Mouse (Mus musculus): Measurements from ENCODE around the gene Rarg.
"Not testable (repeated sequence)": the region's sequence is repeated elsewhere in the genome, so short reads cannot be mapped to it uniquely, and the experiment has no call there.

The Rarg gene

DNA sequence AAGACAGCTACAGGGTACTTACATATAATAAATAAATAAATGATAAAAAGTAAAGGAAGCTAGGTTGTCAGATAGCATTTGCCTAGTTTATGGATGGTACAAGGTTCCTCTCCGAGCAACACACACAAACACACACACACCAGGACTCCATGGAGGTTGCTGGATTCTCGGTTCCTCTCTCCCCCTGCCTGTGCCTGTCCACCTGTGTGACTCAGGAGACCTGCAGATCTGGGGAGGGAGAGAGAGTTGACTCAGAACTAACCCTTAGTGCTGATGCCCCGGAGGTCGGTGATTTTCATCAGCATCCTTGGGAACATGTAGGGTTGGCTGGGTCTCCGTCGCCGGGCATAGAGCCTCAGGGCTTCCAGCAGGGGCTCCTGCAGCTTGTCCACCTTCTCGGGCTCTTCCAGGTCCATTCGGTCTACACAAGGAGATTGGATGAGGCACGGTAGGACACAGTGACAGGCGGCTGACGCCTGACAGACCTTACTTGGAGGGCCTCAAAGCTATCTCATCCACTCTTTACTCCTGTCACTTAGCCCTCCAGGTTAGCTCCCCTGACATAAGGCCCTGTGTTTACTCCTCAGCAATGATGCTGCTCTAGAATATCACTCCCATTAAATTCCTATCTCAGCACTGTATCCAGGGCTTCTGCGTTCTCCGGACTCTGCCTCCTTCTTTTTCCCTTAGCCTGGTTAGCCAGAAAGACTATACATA, 18.6 kb downstream of the Rarg start:
- DNase-seq (ENCODE audit: low read depth, low spot score) = no peak

DNA sequence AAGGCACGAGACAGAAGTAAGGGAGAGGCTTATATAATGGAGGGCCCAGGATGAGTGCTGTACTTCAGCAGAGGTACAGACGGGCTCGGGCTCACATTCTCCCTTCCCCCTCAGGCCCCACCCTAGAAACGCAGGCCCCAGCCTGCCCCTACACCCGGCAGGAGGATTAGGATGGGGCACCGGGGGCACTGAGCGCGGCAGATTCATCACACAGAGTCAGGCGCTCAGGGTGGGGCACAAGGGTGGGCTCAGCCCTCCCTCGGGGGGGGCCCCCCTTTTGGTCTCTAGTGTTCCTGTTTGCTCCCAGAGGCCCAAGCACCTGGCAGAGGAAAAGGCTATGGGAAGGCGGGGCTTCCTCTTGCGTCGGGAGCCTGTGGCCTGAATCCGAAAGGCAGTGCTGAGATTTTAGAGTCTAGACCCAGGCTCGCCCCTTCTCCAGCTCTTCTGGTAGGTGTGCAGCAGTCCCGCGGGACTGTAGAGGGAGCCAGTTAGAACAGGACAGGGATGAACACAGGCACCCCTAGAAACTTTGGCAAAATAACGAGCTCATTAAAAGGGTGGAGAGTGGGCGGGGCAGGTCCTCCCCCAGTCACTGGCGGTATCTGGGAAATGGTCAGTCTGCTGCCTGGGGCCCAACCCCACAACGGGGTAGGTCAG, 21.8 kb downstream of the Rarg start:
- no peak for DNase-seq (ENCODE audit: low read depth, low spot score)

DNA sequence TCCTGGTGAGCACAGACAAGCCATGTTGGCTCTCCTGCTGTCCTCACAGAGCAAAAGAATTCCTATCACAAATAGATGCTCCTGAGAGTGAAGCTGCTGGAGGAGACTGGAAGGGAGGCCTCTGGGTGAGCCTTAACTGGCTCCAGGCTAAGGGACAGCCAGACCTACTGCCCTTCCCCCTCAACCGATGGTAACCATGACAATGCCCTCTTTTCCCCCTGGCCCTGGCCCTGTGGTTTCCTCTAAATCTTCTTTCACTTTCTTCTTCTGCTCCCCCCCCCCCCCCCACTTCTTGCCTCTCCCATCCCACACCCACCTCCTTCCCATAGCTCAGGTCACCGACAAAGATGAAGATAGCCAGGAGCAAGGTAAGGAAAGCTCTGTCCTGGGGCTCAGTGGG, 23.4 kb downstream of the Rarg start:
- DNase-seq (ENCODE audit: low read depth, low spot score) = no peak

DNA sequence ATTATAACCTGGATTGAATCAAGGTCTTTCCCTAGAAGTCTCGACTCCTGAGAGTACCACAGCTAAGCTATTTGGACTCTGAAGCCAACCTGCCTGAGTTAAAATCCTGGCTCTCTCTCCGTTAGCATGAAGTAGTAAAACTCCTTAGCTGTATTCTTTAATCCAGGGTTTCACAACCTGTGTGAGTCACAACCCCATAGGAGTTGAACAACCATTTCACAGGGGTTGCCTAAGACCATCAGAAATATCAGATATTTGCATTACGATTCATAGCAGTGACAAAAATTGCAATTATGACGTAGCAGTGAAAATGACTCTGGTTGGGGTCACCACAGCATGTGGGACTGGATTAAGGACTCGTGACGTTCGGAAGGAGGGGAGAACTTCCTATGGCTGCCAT, 24.6 kb downstream of the Rarg start:
- DNase-seq (ENCODE audit: low read depth, low spot score) = no peak

DNA sequence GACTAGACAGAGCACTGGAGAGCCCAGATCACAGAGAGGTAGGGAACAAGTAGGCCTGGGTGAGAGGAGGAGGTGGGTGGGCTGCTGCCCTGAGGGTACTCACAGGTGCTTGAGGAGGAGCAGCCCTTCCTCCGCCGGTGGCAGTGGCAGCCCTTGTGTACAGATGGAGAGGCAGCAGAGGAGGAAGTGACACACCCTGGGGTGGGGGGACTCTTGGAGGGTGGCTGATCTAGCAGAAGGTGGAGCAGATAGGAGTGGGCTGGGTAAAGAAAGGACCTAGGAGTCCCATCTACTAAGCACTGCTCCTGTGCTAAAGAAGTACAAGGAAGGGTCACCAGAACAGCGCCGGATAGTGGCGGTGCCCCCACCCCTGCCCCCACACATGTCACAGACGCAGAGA, 25.6 kb downstream of the Rarg start, which contains the start of gene Itgb7:
Itgb7 (minus strand) TSS at position 197 of the 400 bp plus-strand sequence.
- no peak for DNase-seq (ENCODE audit: low read depth, low spot score)

DNA sequence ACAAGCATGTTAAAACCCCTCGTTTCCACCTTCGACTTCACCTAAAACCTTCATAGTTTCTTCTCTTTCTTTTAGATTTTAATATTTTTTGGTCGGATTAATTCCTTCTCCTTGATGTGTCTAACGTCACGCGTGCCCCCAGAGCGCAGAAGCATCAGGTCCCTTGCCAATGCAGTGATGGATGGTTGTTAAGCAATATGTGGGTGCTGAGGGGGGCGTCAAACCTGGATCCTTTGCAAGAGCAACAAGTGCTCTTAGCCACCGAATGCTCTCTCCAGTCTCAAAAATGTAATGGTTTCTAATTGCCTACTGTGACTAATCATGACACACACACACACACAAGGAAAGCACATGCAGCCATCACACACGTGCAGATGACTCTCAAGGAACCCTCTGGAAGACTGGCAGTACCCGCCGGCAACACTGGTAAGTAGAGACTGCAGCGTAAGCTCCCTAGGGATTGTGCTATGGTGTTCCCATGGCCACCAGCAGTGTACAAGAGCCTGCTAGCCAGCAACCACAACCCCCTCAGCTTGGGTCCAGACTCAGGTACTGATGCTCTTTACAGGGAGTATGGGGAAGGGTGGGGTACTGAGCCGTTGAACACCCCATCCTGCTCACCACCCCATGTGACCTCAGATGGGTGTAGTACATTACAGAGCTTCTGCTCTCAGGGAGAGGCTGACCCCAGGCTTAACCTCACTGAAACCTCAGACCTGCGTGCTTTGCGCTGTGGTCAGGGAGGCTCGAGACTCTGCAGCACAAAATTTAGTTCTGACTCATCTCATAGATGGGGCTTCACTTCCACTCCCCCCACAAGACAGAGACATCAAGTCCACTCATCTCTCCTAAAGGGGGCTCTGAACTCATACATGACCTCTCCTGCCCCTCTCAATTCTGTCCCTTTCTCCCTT, 26.7 kb downstream of the Rarg start:
- no peak for DNase-seq (ENCODE audit: low read depth, low spot score)

DNA sequence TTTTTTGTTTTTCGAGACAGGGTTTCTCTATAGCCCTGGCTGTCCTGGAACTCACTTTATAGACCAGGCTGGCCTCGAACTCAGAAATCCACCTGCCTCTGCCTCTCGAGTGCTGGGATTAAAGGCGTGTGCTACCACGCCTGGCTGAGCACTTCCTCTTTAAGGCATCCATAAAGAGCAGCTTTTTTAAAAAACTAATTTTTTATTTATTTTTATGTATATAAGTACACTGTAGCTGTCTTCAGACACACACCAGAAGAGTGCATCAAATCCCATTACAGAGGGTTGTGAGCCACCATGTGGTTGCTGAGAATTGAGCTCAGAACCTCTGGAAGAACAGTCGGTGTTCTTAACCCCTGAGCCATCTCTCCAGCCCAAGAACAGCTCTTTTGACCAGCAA, 31.7 kb downstream of the Rarg start:
- not testable (repeated sequence) for DNase-seq (ENCODE audit: low read depth, low spot score)

DNA sequence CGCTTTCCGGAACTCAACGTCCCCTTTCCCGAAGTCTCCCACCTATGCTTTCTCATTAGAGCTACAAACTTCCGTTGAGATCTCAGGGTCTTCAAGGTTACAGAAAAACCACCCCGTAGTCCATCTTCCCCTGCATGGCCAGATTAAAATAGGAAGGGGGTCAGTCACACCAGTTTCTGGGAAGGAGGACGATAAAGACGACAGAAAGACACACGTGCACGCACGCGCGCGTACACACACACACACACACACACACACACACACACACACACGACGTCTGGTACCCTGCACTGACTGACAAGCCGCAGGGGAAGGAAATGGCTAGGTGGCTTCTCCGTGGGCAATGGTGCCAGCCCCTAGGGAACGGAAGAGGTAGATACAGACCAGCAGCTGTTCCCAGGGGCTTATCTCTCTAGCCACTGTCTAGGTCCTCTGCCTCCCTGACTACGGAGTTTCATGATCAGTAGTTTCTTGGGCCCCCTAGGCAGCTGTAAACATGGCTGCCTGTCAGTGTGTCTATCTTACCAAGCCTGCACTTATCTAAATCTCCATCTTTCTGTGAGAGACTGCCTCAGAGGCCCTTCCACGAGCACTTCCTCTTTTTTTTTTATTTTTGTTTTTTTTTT, 32.2 kb downstream of the Rarg start:
- DNase-seq (ENCODE audit: low read depth, low spot score) = no peak

DNA sequence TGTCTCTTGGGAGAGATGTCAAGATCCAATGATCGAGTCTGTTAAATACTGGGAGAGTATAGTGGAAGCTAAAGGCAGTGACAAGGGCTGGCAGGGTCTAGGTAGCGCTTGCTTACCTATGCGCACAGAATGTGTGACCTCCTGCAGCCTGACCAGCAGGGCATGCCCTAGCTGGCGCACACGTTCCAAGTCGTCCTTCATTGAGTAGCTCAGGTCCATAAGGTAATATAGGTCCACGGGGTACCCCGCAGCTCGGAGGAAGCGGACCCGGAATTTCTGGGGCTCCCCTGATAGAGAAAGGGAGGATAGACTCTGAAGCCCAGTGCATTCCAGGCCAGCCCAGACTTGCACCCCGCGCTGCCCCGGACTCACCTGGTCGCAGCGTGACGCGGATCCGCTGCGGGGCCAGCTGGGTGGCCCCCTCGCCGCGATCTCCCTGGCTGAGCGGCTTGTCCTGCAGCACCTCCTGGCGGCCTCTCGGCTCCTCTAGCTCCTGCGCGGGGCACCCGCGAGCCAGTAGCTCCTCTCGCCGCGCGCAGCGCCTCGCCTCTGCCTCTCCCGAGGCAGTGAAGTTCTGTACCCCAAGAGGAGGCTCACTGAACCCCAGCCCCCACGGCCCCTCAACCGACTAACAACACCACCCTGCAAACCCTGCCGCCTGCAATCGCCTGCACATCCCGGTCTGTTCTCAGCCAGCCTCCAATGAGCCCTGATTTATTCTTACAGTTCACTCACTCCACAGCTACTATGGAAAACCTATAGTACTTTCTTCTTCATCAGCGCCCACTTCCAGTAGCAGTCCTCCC, 32.9 kb downstream of the Rarg start:
- no peak for DNase-seq (ENCODE audit: low read depth, low spot score)

DNA sequence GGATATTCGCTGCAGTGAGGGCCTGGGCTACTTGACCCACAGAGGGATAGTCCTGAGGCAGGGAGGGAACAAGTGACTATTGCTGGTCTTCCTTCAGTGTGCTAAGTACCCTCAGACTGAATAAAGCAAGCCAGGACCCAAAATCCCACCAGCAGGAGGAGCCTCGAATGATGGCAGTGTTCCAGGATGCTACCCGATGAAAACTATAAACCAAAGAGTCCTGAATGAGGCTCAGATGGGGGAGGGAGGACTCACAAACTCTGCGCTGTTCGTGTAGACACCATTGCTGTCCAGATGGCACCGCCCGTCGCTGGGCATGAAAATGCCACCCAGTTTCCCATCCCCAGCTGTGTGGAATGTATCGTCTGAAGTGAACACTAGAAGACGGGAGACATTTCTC, 34.9 kb downstream of the Rarg start:
- no peak for DNase-seq (ENCODE audit: low read depth, low spot score)

DNA sequence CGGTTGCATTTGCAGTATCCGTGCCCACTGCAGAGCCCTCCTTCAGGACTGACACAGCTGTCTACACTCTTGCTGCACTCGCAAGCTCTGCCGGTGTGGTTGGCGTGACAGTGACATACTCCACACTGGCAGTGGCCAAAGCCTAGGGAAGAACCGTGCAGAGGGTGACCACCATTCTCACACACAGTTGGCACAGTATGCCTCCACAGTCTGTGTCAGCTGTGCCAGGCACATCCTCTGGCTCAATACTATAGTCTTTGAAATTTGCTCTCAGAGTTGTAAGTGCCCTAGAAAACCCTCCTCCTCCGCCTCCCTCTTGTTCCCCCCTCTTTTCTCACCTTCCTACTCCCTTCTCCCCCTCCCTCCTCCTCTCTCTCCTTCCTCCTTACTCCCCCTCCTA, 40.0 kb downstream of the Rarg start:
- DNase-seq (ENCODE audit: low read depth, low spot score) = no peak

DNA sequence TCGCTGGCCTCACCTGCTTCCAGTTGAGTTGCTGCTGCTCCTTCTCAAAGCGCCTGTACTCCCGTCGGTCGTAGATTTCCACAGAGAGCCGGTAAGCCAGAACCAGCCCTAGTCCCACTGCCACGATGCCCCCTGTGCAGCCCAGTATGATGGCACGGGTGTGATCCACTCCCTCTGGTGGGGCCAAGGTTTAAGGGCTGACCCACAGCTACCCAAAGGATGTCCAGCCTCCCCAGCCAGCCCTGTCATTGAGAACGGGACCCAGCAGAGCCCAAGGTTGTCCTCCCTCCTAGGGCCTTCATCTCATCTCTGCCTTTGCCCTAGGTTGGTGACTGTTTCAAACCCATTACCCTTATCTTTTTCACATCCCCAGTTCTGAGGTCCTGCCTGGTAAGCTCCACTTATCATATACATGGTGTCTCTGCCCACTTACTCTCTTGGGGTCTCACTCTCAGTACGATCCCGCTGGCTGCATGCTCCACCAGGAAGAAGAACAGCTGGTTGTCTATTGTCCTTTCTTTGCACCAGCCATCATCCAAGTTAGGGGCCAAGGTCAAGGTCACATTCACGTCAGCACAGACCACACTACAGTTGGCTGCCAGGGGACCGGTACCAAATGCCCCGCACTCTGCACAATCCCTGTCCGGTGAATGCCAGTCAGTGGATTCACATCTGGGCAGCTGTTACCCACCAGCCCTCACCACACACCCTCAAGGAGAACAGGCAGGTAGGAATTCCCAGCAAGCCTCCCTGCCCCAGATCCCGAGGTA, 40.7 kb downstream of the Rarg start:
- no peak for DNase-seq (ENCODE audit: low read depth, low spot score)

DNA sequence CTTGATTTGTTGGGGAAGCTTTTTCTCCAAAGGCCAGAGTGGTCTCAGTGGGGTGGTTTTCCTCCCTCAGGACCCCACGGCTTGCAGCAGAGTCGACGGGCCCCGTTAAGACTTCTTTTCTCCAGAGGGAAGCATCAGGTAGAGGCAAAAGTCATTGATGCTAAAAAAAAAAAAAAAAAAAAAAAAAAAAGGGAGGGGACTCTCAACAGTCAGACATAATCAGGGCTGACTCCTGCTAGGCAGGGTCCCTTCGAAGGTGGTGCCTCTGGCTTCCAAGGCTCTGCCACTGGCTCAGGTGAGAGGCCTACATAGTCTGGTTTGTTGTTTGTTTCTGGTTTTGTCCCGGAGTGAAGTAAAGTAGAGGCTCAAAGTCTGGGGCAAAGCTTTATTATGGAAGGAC, 41.7 kb downstream of the Rarg start:
- no peak for DNase-seq (ENCODE audit: low read depth, low spot score)

DNA sequence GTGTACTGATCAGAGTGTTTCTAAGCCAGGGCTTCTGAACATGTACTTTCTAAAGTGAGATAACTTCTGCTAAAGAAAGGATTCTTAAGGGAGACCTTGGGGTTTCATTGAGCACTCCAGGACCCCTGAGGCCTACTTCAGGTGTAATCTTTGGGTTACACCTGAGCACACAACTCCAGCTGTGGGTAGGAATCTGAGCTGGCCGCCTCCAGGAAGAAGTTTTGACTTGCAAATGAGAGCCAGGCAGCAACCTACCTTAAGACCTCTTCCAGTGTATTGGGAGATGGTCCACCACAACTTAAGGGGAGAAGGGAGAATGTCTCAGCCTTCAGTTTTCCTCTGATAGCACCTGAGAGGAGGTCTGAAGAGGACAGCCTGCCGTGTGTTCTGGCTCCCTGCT, 43.2 kb downstream of the Rarg start:
- no peak for DNase-seq (ENCODE audit: low read depth, low spot score)

DNA sequence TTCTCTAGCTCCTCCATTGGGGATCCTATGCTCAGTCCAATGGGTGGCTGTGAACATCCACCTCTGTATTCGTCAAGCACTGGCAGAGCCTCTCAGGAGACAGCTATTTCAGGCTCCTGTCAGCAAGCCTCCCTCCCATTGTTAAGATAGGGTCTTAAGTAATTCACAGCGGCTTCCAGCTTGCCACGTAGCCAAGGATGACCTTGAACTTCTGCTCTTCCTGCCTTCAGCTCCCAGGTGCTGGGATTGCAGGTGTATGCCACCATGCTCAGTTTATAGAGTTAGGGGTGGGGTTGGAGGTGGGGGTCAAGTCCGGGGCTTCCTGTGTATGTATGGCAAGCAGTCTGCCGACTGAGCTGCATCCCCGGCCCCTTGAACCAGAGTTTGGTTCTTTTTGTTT, 45.4 kb downstream of the Rarg start:
- DNase-seq (ENCODE audit: low read depth, low spot score) = no peak

DNA sequence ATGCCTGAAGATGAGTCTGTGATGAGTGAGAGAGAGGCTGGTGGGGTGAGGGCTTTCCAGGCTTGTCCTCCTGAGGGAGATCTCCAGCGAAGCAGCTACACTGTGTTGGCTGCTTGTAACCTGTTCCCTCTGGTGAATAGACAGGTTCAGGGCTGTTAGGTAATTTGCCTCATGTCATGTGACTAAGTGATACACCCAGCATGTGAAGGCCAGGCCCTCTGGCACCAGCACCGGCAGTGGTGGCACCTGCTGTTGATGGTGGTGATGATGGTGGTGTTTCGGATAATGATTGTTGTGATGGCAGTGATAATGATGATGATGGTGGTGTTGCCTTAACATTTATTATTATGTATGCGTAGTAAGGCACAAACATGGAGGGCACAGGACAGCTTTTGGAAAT, 46.5 kb downstream of the Rarg start:
- no peak for DNase-seq (ENCODE audit: low read depth, low spot score)

DNA sequence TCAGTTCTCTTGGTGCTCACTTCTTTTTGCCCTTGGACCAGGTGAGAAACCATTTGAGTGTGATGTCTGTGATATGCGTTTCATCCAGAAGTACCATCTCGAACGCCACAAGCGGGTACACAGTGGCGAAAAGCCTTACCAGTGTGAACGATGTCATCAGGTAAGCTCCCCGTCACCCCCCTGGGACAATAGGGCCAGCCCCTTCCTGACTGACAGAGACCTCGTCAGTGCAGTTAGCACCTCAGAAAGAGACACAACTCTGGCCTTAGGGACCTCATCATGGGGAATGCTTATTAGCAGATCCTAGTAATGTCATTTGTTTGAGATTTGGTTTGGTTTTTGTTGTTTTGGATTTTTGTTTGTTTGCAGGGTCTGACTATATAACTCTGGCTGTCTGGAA, 48.2 kb downstream of the Rarg start:
- DNase-seq (ENCODE audit: low read depth, low spot score) = no peak

DNA sequence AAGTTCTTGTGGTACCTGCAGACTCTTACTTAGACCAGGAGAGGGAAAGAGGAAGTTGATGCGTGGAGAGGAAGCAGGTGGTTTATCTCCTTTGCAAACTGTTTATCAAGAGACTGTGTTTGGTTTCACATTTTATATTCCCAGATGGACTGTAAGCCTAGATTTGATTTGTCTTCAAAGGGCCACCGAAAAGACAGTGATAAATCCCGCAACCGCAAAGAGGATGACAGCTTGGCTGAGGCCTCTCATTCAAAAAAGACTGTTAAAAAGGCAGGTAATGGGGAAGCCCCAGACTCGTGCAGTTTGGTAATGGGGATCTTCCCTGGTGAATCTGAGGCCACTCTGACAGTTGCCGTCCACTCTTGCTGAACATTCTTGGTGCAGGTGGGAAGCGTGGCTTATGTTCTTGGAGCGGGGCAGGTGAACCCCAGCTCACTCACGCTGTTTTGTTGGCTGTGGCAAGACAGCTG, 49.2 kb downstream of the Rarg start:
- no peak for DNase-seq (ENCODE audit: low read depth, low spot score)

DNA sequence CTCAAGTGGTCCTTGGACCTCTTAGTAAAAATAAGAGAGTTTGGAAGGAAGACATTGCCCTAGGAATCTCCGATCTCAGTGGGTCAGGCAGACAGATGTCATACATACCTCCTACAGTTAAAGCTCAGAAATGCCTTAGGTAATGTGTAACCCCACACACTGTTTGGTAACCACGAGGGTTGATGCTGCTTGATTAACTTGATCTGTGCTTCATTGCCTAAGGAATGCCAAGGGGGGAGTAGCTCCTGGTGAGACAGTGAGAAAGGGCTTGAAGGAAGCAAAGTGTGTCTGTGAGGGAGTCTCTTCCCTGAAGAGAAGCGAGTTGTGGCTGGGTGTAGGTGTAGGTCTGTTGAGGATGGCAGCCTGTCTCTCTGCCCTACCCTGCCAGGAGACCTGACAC, 50.0 kb downstream of the Rarg start:
- DNase-seq (ENCODE audit: low read depth, low spot score) = no peak

DNA sequence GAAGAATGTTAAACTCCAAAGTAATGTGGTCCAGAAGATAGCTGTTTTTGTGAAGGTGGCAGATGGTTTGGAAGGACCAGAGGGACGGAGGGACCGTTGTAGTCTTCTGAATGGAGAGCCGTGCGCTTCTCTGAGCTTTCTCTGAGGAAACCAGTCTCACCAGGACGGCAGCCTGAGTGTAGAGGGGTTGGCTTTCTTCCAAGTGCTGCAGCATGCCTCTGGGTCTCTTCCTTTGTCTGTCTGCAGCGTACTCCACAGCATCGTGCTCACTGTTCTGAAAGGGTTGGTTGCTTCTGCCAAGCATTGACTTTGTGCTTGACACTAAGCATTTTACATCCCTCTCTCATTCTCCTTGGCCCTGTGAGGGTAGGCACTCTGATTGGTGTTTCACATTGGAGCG, 51.5 kb downstream of the Rarg start:
- no peak for DNase-seq (ENCODE audit: low read depth, low spot score)
